Mouse (Mus musculus) WW6 (cell line): Measurements from ENCODE around the gene Tfeb.

Experiments used
- DNase-seq: peaks from one replicate; pipeline ENCODE4 v3.0.0-alpha.2; 2013; ENCODE audit warnings: low read depth, low spot score

Tfeb gene

GRCm38 (mm10) chr17:47787632-47788031, 50.8 kb downstream of the Tfeb start:
- DNase-seq: no peak

- DNase-seq: no peak
Observed at GRCm38 (mm10) chr17:47788306-47788705, 51.5 kb downstream of the Tfeb start.

GRCm38 (mm10) chr17:47788996-47789395, 52.2 kb downstream of the Tfeb start:
- no peak for DNase-seq

GRCm38 (mm10) chr17:47792098-47792863, 55.5 kb downstream of the Tfeb start:
- no peak for DNase-seq

GRCm38 (mm10) chr17:47793377-47793776, 56.5 kb downstream of the Tfeb start:
- DNase-seq: no peak

- no peak for DNase-seq
Observed at GRCm38 (mm10) chr17:47795446-47795845, 58.6 kb downstream of the Tfeb start.

GRCm38 (mm10) chr17:47796156-47796816, 59.5 kb downstream of the Tfeb start:
- DNase-seq: no peak

GRCm38 (mm10) chr17:47796968-47797367, 60.1 kb downstream of the Tfeb start:
- DNase-seq: no peak

- DNase-seq: no peak
Observed at GRCm38 (mm10) chr17:47797383-47797782, 60.6 kb downstream of the Tfeb start.

- no peak for DNase-seq
Observed at GRCm38 (mm10) chr17:47802806-47803205, 66.0 kb downstream of the Tfeb start.

GRCm38 (mm10) chr17:47803662-47804061, 66.8 kb downstream of the Tfeb start:
- DNase-seq: no peak

- no peak for DNase-seq
Observed at GRCm38 (mm10) chr17:47805047-47805835, 68.4 kb downstream of the Tfeb start.

GRCm38 (mm10) chr17:47806230-47806629, 69.4 kb downstream of the Tfeb start:
- DNase-seq: no peak

- no peak for DNase-seq
Observed at GRCm38 (mm10) chr17:47811265-47811800, 74.5 kb downstream of the Tfeb start.

GRCm38 (mm10) chr17:47812200-47812599, 75.4 kb downstream of the Tfeb start:
- DNase-seq: no peak

- no peak for DNase-seq
Observed at GRCm38 (mm10) chr17:47813616-47814015, 76.8 kb downstream of the Tfeb start.

GRCm38 (mm10) chr17:47814496-47814895, 77.7 kb downstream of the Tfeb start:
- no peak for DNase-seq

GRCm38 (mm10) chr17:47815446-47815845, 78.6 kb downstream of the Tfeb start:
- DNase-seq: no peak

GRCm38 (mm10) chr17:47818038-47818725, 81.4 kb downstream of the Tfeb start:
- DNase-seq: no peak

GRCm38 (mm10) chr17:47821339-47821738, 84.5 kb downstream of the Tfeb start:
- no peak for DNase-seq

- DNase-seq: no peak
Observed at GRCm38 (mm10) chr17:47831161-47831560, 94.3 kb downstream of the Tfeb start.
